ENCODE assay signal across 8 mouse cellular contexts in the genomic region with DNA sequence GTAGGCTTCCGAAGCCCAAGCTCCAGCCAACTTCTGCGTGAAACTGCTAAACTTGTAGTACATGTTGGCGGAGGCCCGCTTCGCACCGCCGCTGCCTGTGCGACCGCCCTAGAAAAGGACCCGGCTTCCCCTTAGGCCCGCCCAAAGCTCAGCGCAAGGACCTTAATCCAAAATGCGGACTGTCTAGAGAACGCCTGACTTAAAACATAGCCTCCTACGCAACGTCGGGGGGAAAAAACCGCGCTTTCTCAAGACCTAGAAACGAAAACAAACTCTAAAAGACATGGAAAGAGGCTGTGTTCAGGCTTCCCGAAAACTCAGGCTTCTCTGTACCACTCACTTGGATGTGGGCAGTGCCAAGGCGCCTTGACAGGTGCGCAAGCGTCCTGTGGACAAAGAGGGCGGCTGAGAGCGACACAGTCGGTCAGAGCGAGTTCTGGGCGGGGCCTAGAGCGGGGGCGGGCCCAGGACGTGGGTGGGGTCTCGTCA. TPM values are rescaled to one million over a fixed set of nuclear protein-coding genes. Genes with fewer than 3 reads are reported as not detected.
DNase-seq lines count a peak whose midpoint lies in the region; ATAC-seq lines count a peak whose summit lies in the region.

No protein-coding gene starts in this region.

- H3K4me3 ChIP-seq in forebrain, embryonic 14.5 days (ENCODE audit: low read depth, low read length) = peak overlapping the region; percentile 86
- peak overlapping the region; percentile 85 for H3K4me3 ChIP-seq in neural tube, embryonic 15.5 days (replicated peaks)

- under 1% methylated on average over 33 of the region's 33 CpGs for WGBS in forebrain, embryonic 14.5 days
- WGBS in neural tube, embryonic 15.5 days = under 1% methylated on average over 33 of the region's 33 CpGs

- H3K9me3 ChIP-seq in forebrain, embryonic 14.5 days (replicated peaks; ENCODE audit: control insufficient read depth, low read length) = no peaks in the 10 kb centered on the region
- no peaks in the 10 kb centered on the region for H3K9me3 ChIP-seq in neural tube, embryonic 15.5 days (replicated peaks)

- H3K4me2 ChIP-seq in forebrain, embryonic 14.5 days (ENCODE audit: low read length) = peak overlapping the region; percentile 78
- peak overlapping the region; percentile 82 for H3K4me2 ChIP-seq in neural tube, embryonic 15.5 days

- no peaks in the 10 kb centered on the region for H3K36me3 ChIP-seq in forebrain, embryonic 14.5 days (ENCODE audit: control insufficient read depth, insufficient read depth, low read length)
- no peaks in the 10 kb centered on the region for H3K36me3 ChIP-seq in neural tube, embryonic 15.5 days

- peak overlapping the region; percentile 67; the same call in 1 of the 2 replicates for H3K27ac ChIP-seq in forebrain, embryonic 14.5 days (ENCODE audit: low read depth, low read length)
- H3K27ac ChIP-seq in neural tube, embryonic 15.5 days (replicated peaks) = peak overlapping the region; percentile 91

- ATAC-seq in forebrain, embryonic 14.5 days = peak; percentile 99
- peak; percentile 99 for ATAC-seq in neural tube, embryonic 15.5 days (ENCODE audit: low FRiP score)

- intact Hi-C loops in heart, postnatal 14 days (cut with DNase I) = loop anchor here (5.0 kb wide), 1 partner anchor 237 kb away; no protein-coding TSS in a partner anchor

- H3K4me1 ChIP-seq in forebrain, embryonic 14.5 days (ENCODE audit: control insufficient read depth, insufficient read depth, low read length) = peaks cover 7% of the 10 kb centered on the region; the same call in 1 of the 2 replicates
- peaks cover 36% of the 10 kb centered on the region for H3K4me1 ChIP-seq in neural tube, embryonic 15.5 days

- H3K9ac ChIP-seq in forebrain, embryonic 14.5 days (ENCODE audit: low read length) = peak overlapping the region; percentile 88
- peak overlapping the region; percentile 84 for H3K9ac ChIP-seq in neural tube, embryonic 15.5 days (replicated peaks)

- no peaks in the 10 kb centered on the region for H3K27me3 ChIP-seq in forebrain, embryonic 14.5 days (replicated peaks; ENCODE audit: control insufficient read depth, insufficient read depth, low read length)
- no peaks in the 10 kb centered on the region for H3K27me3 ChIP-seq in neural tube, embryonic 15.5 days (replicated peaks)

- peak; percentile 90 for DNase-seq in ES-CJ7 (ENCODE audit: low read depth, low spot score)
- DNase-seq in cerebellum, adult 11 months = peak; percentile 90
- peak; percentile 96 for DNase-seq in forebrain, embryonic 14.5 days (ENCODE audit: low spot score)
- DNase-seq in heart, postnatal 14 days = peak; percentile 89 to 92
- peak; percentile 90 for DNase-seq in layer of hippocampus, adult 11-12 months (ENCODE audit: low spot score)
- DNase-seq in lung, adult 18-20 months = peak; percentile 88 to 92
- peak; percentile 91 for DNase-seq in testis, postnatal 14 days (ENCODE audit: low spot score)

RNA-seq across cellular contexts. Expression of a gene that starts 2.9 kb away (rescaled TPM):
- 213 and 231 TPM in 2 replicates for polyA plus RNA-seq in forebrain, embryonic 14.5 days (2014; fragmentation: Nextera tagmentation; extraction: Ambion mirVana)
- 100 to 1,000 TPM; 297 to 319 TPM for total RNA-seq in heart, postnatal 14 days (2021)
- polyA plus RNA-seq in neural tube, embryonic 15.5 days (2015; fragmentation: Nextera tagmentation; extraction: Ambion mirVana) = 197 and 199 TPM in 2 replicates

Comparison
In these comparisons a context has a peak if more than half of its experiments do, and no peak if none do; other contexts are left out.
1. Peak in every context shown above with its lines: DNase-seq, ATAC-seq, H3K4me3 ChIP-seq and H3K27ac ChIP-seq.